Mouse (Mus musculus) limb, embryonic 10.5 days (tissue): Measurements from ENCODE around the gene Defb45. TPM values are rescaled to one million over a fixed set of nuclear protein-coding genes. Genes with fewer than 3 reads are reported as not detected.
A peak's percentile ranks its signal among the peaks of the same experiment; 100 is the strongest.

Experiments
- DNase-seq: peaks from one replicate; pipeline ENCODE4 v3.0.0-alpha.2; 2017; ENCODE audit warnings: low spot score
- H3K27ac ChIP-seq: fragments of 300-500 bp; sonication (generic); 2 replicates; pipeline ENCODE4 v1.5.1; 2016; ENCODE audit warnings: mild to moderate bottlenecking
- H3K27me3 ChIP-seq: fragments of 300-500 bp; sonication (generic); 2 replicates; pipeline ENCODE4 v1.6.1; 2016; ENCODE audit warnings: low read depth, mild to moderate bottlenecking; ENCODE audit not compliant: poor library complexity, severe bottlenecking
- H3K36me3 ChIP-seq: fragments of 300-500 bp; sonication (generic); 2 replicates; pipeline ENCODE4 v1.6.1; 2016; ENCODE audit warnings: mild to moderate bottlenecking, moderate library complexity
- H3K4me1 ChIP-seq: fragments of 300-500 bp; sonication (generic); 2 replicates; pipeline ENCODE4 v1.6.1; 2016
- H3K4me3 ChIP-seq: fragments of 300-500 bp; sonication (generic); 2 replicates; pipeline ENCODE4 v1.5.1; 2016; ENCODE audit warnings: mild to moderate bottlenecking, moderate library complexity
- H3K9me3 ChIP-seq: fragments of 300-500 bp; sonication (generic); replicated peaks from 2 replicates; pipeline ENCODE4 v1.6.1; 2016; ENCODE audit warnings: mild to moderate bottlenecking
- WGBS: fragments of 180-500 bp; shearing (Covaris S2); methylation state at CpG from one replicate; pipeline ENCODE4 v1.1.7; 2016; 5-methylcytosine and 5-hydroxymethylcytosine counted together
- polyA plus RNA-seq: library from polyadenylated mRNA; unstranded; fragments of >200 nt; fragmentation: Nextera tagmentation; extraction: Ambion mirVana; gene quantifications from 2 replicates; pipeline ENCODE4 v1.2.1, GENCODE M21; 2016

The Defb45 gene
- polyA plus RNA-seq, 1 experiment from 2014 or later: not detected

- no peak overlapping the region for H3K27ac ChIP-seq
- no peaks in the 10 kb centered on the region for H3K4me1 ChIP-seq
- 21% methylated on average over 4 of the region's 4 CpGs for WGBS
- H3K27me3 ChIP-seq: no peaks in the 10 kb centered on the region
- H3K36me3 ChIP-seq: no peaks in the 10 kb centered on the region
- no peaks in the 10 kb centered on the region for H3K9me3 ChIP-seq
- peak; percentile 43 for DNase-seq
- no peak overlapping the region for H3K4me3 ChIP-seq
These were observed 54.5 kb downstream of the Defb45 start for GRCm38 (mm10) chr2:152544691-152545090.

GRCm38 (mm10) chr2:152543478-152543877 lies 55.7 kb downstream of the Defb45 start:
- WGBS: 81% methylated on average over 4 of the region's 4 CpGs
- H3K4me1 ChIP-seq: no peaks in the 10 kb centered on the region
- H3K4me3 ChIP-seq: no peak overlapping the region
- no peak for DNase-seq
- no peaks in the 10 kb centered on the region for H3K36me3 ChIP-seq
- no peaks in the 10 kb centered on the region for H3K9me3 ChIP-seq
- H3K27me3 ChIP-seq: no peaks in the 10 kb centered on the region
- no peak overlapping the region for H3K27ac ChIP-seq

Other genes with a start within 250 kb of the Defb45 start
- 0.59 and 1.4 TPM in 2 replicates for gene Nrsn2, start 222.8 kb downstream of the Defb45 start, polyA plus RNA-seq
- 9.9 and 11.8 TPM in 2 replicates for gene Sox12, start 201.3 kb downstream of the Defb45 start, polyA plus RNA-seq
- 64.9 and 67.2 TPM in 2 replicates for gene Zcchc3, start 184.4 kb downstream of the Defb45 start, polyA plus RNA-seq
- gene 6820408C15Rik, start 183.8 kb downstream of the Defb45 start, polyA plus RNA-seq: 0.40 and 0.61 TPM in 2 replicates
- gene Defb23, start 134.8 kb downstream of the Defb45 start, polyA plus RNA-seq: not detected in 2 replicates
- not detected in 2 replicates for gene Defb20, start 122.3 kb downstream of the Defb45 start, polyA plus RNA-seq
- gene Defb22, start 109.3 kb downstream of the Defb45 start, polyA plus RNA-seq: not detected in 2 replicates
- gene Defb26, start 87.7 kb downstream of the Defb45 start, polyA plus RNA-seq: not detected in 2 replicates
- not detected in 2 replicates for gene Defb28, start 81.1 kb downstream of the Defb45 start, polyA plus RNA-seq
- gene Defb29, start 59.3 kb downstream of the Defb45 start, polyA plus RNA-seq: not detected in 2 replicates
- not detected in 2 replicates for gene Gm17416, start 30.1 kb downstream of the Defb45 start, polyA plus RNA-seq
- not detected in 2 replicates for gene Defb21, start 26.7 kb downstream of the Defb45 start, polyA plus RNA-seq
- gene Defb19, start 19.1 kb downstream of the Defb45 start, polyA plus RNA-seq: not detected in 2 replicates
- not detected in 2 replicates for gene Defb36, start 4.9 kb upstream of the Defb45 start, polyA plus RNA-seq
- gene Defb25, start 23.7 kb upstream of the Defb45 start, polyA plus RNA-seq: not detected in 2 replicates
- gene Rem1, start 27.6 kb upstream of the Defb45 start, polyA plus RNA-seq: 0.41 and 0.46 TPM in 2 replicates
- gene H13, start 70.1 kb upstream of the Defb45 start, polyA plus RNA-seq: 104 and 118 TPM in 2 replicates
- 38.0 and 43.9 TPM in 2 replicates for gene Mcts2, start 87.6 kb upstream of the Defb45 start, polyA plus RNA-seq
- 132 and 178 TPM in 2 replicates for gene Id1, start 136.9 kb upstream of the Defb45 start, polyA plus RNA-seq
- 11.2 and 18.4 TPM in 2 replicates for gene Cox4i2, start 154.8 kb upstream of the Defb45 start, polyA plus RNA-seq
- gene Bcl2l1, start 232.3 kb upstream of the Defb45 start, polyA plus RNA-seq: 90.1 and 103 TPM in 2 replicates
- 141 and 147 TPM in 2 replicates for gene Tpx2, start 248.6 kb upstream of the Defb45 start, polyA plus RNA-seq